Mouse (Mus musculus): ENCODE measurements around the gene Blmh.
A peak's percentile ranks its signal among the peaks of the same experiment; 100 is the strongest.

Gene Blmh

DNA sequence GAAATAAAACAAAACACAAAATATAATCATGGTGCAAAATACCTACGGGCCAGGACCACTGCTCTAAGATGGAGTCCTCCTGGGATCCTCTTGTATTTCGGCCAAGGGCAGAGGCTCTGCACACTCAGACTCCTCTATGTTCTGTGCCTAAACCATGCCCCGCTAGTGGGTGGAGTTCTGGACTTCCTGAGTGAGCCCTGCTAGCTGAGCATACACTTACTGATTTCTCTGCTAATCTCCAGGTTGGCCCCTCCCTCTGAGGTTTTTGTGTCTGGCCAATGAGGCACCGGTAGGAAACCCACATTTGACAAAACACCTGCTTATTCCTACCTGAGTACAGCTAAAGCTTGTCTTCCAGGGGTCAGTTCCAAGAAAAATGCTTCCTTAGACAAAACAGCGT lies 76.1 kb downstream of the Blmh start:
- no peak for DNase-seq

DNA sequence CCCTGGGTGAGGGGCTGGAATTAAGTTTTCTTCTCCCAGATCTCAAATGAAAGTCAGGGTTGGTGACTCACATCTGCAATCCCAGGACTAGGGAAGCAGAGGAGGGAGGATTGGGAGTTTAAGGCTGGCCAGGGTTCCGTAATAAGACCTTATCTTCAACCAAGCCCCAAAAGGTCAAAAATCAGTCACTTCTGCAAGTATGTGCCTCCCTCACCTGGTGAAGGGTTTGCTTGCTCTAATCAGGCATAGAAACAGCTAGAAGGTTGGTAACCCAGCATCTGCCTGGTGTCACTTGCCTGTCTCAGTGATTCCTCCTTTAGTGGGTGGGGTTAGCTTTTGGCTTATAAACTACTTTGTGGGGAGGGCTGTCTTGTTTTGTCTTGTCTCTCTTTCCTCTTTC lies 77.8 kb downstream of the Blmh start:
- DNase-seq, result no peak

DNA sequence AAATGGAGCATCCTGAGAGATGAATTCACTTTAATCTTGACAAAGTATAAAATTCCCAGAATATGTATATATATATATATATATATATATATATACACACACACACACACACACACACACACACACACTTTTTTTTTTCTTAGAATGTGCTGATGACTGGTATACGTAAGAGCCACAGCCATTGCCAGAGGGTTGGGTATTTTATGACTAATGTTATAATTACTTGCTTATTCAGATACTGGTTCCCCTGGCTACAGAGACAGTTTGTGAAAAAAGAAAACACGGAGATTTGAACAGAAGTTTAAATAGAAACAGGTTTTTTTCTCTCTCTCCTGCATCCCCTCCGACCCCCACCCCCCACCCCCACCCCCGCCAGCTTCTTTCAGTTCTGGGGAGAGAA lies 81.3 kb downstream of the Blmh start:
- DNase-seq, result no peak

DNA sequence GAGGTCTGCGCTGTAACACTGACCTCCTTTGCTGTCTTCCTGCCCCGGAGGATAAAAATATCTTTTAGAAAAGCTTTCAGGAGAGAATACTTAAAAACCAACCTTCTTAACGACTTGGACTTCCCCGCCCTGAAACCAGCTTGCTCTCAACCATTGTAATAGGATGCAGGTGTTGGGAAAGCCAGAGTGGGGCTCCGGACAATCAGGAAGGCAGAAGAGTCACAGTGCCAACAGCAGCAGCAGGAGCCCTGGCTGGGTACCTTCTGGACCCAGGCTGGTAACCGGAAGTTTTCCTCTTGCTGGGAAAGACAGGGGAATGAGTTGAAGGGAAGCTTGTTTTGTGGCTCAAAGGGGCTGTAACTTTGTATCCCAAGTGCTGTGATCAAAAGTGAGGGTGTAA lies 82.0 kb downstream of the Blmh start:
- DNase-seq, result no peak

DNA sequence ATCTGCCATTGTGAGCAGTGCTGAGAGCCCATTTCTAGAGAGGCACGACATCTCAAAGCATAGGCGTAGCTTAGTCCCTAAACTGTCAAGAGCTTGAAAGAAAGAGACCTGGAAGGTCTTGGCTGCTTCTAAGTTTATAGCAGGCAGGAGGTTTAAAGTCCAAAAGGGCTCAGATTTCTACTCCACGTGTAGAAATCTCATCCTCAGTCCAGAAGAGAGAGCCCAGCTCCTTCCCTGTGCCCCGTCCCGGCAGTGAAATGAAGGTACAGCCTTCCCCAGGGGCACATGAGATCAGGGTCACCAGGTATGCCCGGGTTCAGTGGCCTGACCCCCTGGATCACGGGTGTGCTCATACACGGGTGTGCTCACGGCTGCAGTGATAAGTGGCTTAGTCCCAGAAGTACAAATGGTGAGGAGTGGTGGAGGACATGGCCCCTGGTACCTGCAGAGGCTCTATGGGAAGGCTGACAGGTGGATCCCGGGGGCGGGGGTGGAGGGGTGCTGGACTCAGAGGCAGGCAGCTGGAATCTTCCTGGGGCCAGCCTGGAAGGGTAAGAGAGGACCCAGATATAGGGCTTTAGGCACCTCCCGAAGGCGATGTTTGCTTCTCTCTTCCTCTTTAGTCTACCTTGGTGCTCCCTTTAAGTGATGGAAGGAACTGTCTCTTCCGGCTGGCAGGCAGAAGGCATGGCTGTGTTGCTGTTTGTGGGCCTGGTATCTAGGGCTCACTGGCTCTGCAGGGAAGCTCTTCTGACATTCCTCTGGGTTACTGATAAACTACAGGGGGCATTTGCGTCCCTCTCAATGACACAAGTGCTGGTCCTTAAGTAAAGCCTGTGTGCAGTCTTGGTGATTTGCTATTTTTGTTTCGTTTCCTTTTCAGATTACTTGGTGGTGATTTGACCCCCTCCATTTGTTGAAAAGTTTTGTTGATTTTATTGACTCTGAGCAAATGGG lies 84.7 kb downstream of the Blmh start:
- DNase-seq, result peak; percentile 43

DNA sequence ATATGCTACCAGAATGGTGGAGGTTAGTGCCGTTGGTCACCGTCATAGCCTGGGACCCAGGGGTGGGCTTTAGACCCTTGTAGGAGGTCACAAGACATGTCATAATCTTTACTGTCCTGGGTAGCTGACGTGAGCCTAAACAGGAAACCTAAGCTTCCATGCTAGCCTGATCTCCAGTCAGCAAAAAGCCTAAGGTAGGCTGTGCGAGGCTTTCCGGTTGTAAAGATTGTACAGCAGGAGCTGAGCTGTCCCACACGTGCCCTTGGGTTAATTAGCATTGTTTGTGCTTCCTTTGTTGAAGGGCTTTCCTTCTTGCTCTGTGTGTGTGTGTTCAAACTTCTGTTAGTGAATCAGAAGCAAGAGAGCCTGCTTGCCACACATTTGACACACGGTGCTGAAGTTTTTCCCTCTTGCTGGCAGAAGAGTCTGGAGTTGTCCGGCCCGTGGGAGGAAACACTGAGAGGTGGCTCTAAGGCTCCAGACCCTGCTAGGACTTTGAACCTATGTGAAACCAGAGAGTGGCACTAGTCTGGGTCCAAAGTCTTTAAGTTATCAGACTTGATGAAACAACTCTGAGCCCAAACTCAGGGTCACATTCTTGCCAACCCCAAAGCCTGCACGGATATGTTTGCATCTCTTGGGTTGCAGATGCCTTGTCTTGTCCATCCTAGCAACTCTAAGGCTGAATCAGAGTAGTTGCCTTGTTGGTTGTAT lies 86.3 kb downstream of the Blmh start:
- no peak for DNase-seq

DNA sequence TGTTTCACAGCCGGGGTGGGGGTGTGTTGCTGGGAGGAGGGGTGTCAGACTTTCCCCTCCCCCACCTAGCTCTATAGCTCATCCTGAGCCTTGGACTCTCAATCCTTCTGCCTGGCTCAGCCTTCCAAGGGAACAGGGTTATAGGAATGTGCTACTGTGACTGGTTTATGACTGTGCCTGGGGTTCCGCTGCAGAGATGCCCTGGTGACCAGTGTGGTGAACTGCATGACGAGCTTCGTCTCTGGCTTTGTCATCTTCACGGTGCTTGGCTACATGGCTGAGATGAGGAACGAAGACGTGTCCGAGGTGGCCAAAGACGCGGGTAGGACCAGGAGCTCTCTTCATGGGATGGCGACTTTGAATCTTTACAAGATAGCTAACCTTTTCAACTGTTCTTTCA lies 93.4 kb downstream of the Blmh start:
- no peak for DNase-seq

DNA sequence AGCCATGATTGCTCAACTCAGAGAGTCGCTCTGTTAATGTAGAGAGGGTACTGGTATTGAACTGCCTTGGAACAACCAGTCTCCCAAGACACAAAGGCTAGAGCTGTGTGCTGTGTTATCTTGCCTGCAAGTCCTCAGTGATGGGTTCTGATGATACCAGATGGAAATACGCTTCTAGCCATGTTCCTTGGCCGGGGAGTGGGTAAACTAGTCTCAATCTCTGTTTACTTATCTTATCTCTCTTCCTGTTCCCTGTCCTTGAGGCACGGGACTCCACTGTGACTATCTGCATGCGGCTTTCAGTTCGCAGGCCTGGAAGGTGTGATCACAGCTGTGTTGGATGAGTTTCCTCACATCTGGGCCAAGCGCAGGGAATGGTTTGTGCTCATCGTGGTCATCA lies 94.9 kb downstream of the Blmh start:
- DNase-seq, result no peak

DNA sequence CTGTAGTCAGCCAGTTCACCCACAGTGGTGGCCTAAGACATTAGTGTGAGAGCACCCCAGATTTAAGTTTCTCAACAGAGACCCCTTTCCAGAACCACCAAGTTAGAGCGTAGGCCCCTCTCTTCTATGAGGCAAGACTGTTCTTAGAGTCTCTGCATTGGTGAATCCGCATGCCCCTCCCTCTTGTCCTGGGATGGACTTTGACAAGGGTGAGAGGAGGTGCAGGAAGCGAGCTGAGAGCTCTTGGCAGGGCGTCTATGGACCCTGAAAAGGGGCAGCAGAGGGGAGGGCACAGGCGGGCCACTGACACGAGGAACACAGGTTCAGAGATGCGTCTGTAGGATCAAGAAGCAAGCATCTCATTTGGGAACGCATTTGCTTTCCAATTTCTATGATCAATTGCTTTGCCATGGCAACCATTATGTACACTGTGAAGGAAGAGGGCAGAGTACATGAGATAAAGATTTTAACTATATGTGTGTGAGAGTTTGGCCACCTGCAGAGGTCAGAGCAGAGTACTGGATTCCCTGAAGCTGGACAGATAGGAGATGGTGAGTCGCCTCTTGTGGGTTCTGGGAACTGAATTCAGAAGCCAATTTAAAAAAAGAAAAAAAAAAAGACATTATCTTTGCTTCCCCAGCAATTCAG lies 97.3 kb downstream of the Blmh start:
- peak; percentile 51 for DNase-seq

DNA sequence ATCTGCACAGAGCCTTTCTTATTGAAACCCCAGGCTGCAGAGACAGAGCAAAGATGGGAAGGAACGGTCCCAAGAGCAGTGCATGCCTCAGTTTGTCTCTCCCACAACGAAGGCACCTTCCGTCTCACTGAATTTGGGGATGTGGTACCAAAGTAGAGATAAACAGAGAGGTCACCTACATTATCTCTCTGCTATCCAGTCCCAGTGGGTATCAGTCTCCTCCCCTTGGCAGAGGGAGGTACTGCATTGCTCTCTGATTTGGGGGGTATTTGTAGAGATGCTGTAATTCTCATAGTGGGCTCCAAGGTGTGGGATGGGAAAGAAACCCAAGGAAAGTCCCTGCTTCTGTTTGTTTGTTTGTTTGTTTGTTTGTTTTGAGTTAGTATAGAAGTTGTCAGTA lies 102.0 kb downstream of the Blmh start:
- DNase-seq, result no peak

DNA sequence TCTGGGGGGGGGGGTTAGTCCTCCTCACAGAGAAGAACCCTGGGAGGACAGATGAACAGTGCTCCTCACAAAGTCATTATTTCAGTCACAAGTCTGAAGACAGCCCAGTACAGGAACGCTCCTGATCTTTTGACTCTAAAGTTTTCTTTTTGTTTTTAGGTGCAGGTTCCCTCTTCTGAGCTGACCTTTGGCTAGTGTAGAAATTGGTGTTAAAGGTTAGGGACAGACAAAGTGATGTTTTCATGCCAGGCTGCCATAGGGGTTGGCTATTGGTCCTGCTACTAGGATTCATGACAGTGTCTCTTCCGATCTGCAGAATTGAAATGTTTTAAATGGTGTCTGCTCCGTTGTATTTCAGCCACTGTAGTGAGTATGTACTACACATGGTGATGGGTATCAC lies 103.5 kb downstream of the Blmh start:
- DNase-seq, result no peak

DNA sequence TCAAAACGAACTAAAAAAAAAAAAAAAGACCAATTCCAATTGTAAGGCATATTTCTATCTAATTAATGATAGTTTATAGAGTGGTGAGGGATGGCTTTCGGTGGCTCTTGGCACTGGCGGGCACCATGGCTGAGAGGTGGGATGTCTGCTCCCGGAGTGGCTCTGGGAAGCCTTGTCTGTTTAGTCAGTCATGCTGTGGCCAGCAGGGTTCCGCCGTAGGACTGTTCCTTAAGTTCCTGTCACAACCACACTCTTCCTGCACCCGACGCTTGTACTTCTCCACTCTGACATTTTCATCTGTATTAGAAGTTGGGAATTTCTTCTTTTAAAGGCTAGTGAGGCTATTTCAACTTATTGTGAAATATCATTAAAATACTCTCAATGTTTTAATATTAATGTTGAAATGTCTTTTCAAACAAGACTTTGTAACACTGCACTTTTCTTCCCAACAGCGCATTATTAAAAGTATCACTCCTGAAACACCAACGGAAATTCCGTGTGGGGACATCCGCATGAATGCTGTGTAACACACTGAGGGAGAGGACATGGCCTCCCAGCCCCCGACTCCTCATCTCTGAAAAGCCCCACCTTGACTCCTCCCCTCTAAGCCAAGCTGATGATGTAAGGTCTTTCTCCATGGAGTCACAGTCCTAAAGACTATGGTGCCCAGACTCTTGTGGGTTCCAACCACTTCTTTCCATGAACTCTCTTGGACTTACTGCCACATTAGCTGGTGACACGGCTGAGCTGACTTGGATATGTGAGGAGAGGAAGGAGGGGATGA lies 106.7 kb downstream of the Blmh start:
- DNase-seq, result no peak

Data from kidney, adult 11 months (tissue).